Mouse (Mus musculus) heart, adult 2 months (tissue): ENCODE measurements at regions not wholly inside any gene's neighbourhood (a gene's known extent, or its start where the extent isn't known, plus 50 kb on each side); places are given as distances from the start of the nearest gene placed in this dataset.

Source experiments
- DNase-seq, 2 experiments: peaks; one replicate each; pipeline ENCODE4 v3.0.0; 2021
- H3K27ac ChIP-seq: fragments of 200-600 bp; 2 replicates; pipeline ENCODE4 v1.8.1; 2022
- H3K27me3 ChIP-seq: fragments of 200-500 bp; 2 replicates; pipeline ENCODE4 v1.6.1; 2012; ENCODE audit warnings: mild to moderate bottlenecking, low read length, inconsistent platforms, mixed read lengths; ENCODE audit not compliant: control insufficient read depth, insufficient read depth
- H3K36me3 ChIP-seq: fragments of 200-500 bp; 2 replicates; pipeline ENCODE4 v1.6.1; 2012; ENCODE audit warnings: low read length, inconsistent platforms; ENCODE audit not compliant: control insufficient read depth, insufficient read depth
- H3K4me1 ChIP-seq: fragments of 200-500 bp; 2 replicates; pipeline ENCODE4 v1.6.1; 2011; ENCODE audit warnings: low read length; ENCODE audit not compliant: control insufficient read depth, insufficient read depth
- H3K4me3 ChIP-seq: fragments of 200-600 bp; 2 replicates; pipeline ENCODE4 v1.8.1; 2022
- H3K79me2 ChIP-seq: fragments of 200-500 bp; replicated peaks from 2 replicates; pipeline ENCODE4 v1.6.1; 2012; ENCODE audit warnings: mild to moderate bottlenecking, inconsistent platforms, low read length, moderate library complexity, mixed read lengths; ENCODE audit not compliant: control insufficient read depth, insufficient read depth
- H3K9ac ChIP-seq: fragments of 200-500 bp; 2 replicates; pipeline ENCODE4 v1.6.1; 2012; ENCODE audit warnings: low read depth, mild to moderate bottlenecking, control low read depth, inconsistent platforms, low read length, mixed read lengths
- CTCF ChIP-seq: fragments of 200-600 bp; IDR thresholded peaks from 2 replicates; pipeline ENCODE4 v1.8.1; 2022; ENCODE audit warnings: antibody characterized with exemption, mild to moderate bottlenecking, moderate library complexity
- EP300 ChIP-seq: fragments of 200-500 bp; IDR thresholded peaks from 2 replicates; pipeline ENCODE4 v1.6.1; 2011; ENCODE audit warnings: low read depth, low read length, control low read depth; ENCODE audit not compliant: insufficient read depth
- POLR2A ChIP-seq: fragments of 200-500 bp; IDR thresholded peaks from 2 replicates; pipeline ENCODE4 v1.6.1; 2011; ENCODE audit warnings: mild to moderate bottlenecking, low read depth, low read length, control low read depth; ENCODE audit not compliant: insufficient read depth
- WGBS: fragments of 180-500 bp; shearing (Covaris S2); methylation state at CpG from one replicate; pipeline ENCODE4 v1.1.7; 2018; 5-methylcytosine and 5-hydroxymethylcytosine counted together
- intact Hi-C: fragments of 180-260 bp; cut with DNase I; formaldehyde crosslinking; loops from one replicate; pipeline ENCODE4 v1.15.1; 2025

DNA sequence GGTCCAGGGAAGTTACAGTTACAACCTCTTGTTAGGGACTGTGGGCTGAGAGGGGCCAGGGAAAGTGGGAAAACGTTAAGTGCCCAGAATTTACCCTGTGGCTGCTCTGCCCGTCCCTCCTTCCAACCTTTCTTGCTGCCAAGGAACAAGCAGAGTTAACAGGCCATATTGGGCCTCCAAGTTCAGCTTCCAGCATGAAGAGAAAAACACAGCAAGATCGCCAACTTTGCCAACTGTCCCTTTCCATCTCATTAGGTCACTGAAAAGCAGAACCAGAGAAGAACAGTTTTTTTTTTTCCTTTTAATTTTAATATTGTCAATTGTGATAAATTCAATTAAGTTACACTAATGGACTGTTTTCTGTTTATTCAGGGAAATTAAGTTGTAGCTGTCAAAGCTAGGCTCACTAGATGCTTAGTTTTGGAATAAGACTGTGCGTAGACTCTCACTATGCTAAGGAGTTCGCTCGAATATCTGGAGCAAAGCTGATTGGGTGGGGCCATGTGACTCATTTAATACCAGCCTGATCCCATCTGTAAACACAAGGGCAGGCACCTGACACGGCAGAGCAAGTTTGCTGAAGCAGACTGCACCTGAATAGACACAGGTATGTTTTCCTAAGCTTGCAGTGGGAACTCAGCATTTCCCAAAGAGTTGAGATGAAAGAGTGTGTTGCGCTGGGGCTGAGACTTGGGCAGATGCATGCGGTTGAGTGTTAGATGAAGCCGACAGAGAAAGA lies 178.9 kb downstream of the Gm45692 start:
- 85% methylated on average over 10 of the region's 10 CpGs for WGBS
- H3K4me3 ChIP-seq, result no peak overlapping the region

GRCm38 (mm10) chr8:26300246-26300645 lies 180.9 kb downstream of the Gm45692 start:
- no peaks in the 10 kb centered on the region for H3K79me2 ChIP-seq
- no peak overlapping the region for H3K27ac ChIP-seq
- 58% methylated on average over 6 of the region's 6 CpGs for WGBS
- no peak overlapping the region for H3K9ac ChIP-seq
- no peak overlapping the region for H3K4me3 ChIP-seq
- H3K36me3 ChIP-seq, result no peaks in the 10 kb centered on the region
- no peaks in the 10 kb centered on the region for H3K27me3 ChIP-seq
- TF ChIP-seq EP300 (no peak), POLR2A (no peak), CTCF (no peak)
- no peak for DNase-seq
- intact Hi-C loops, result no loop called here
- H3K4me1 ChIP-seq, result no peaks in the 10 kb centered on the region

More for the DNA sequence above, 178.9 kb downstream of the Gm45692 start:
- no peaks in the 10 kb centered on the region for H3K79me2 ChIP-seq
- H3K27me3 ChIP-seq, result no peaks in the 10 kb centered on the region
- DNase-seq, result no peak
- no peak for TF ChIP-seq EP300
- TF ChIP-seq POLR2A, result no peak
- no peak for TF ChIP-seq CTCF
- intact Hi-C loops, result no loop called here
- no peak overlapping the region for H3K27ac ChIP-seq
- no peaks in the 10 kb centered on the region for H3K4me1 ChIP-seq
- no peaks in the 10 kb centered on the region for H3K36me3 ChIP-seq
- H3K9ac ChIP-seq, result no peak overlapping the region

DNA sequence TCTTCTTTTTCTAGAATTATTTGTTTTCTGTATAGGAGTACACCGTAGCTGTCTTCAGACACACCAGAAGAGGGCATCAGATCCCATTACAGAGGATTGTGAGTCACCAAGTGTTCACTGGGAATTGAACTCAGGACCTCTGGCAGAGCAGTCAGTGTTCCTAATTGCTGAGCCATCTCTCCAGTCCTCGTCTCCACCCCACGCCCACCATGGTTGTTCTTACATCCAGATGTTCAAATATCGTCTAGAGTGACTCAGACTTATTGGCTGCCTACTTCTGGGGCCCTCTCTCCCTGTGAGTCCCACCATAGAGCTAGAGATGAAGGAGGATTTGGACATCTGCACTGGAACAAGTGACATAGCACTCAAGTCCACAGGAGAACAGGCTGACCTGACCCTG lies 182.6 kb downstream of the Gm45692 start:
- DNase-seq, result no peak
- no peaks in the 10 kb centered on the region for H3K27me3 ChIP-seq
- no peak overlapping the region for H3K9ac ChIP-seq
- H3K4me1 ChIP-seq, result no peaks in the 10 kb centered on the region
- no peaks in the 10 kb centered on the region for H3K79me2 ChIP-seq
- H3K27ac ChIP-seq, result no peak overlapping the region
- H3K4me3 ChIP-seq, result no peak overlapping the region
- no peaks in the 10 kb centered on the region for H3K36me3 ChIP-seq
- TF ChIP-seq POLR2A, result no peak
- no peak for TF ChIP-seq CTCF
- no peak for TF ChIP-seq EP300
- intact Hi-C loops, result no loop called here
- 70% methylated on average over 4 of the region's 4 CpGs for WGBS

DNA sequence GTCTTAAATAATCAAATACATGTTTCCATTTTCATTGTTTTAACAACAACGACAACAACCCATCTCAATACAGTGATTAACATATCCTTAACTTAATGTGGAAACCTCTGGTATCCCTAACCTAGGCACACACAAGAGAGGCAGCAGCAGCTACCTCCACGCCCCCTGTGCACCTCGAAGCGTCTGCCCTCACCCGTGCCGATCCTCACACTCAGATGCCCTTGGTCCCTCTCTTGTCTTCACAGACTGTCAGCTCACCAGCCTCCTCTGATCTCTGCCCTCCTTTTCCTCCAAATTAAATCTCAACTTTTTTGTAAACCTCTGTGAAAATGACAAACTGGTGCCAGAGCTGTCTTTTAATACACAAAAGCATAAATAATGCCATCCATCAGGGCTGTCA lies 185.2 kb downstream of the Gm45692 start:
- 83% methylated on average over 6 of the region's 6 CpGs for WGBS
- DNase-seq, result no peak
- intact Hi-C loops, result no loop called here

GRCm38 (mm10) chr8:26305061-26305879 lies 185.9 kb downstream of the Gm45692 start:
- no peak for DNase-seq
- intact Hi-C loops, result no loop called here
- H3K4me3 ChIP-seq, result no peak overlapping the region
- H3K27ac ChIP-seq, result no peak overlapping the region
- no peak for TF ChIP-seq CTCF
- TF ChIP-seq EP300, result no peak
- TF ChIP-seq POLR2A, result no peak
- no peaks in the 10 kb centered on the region for H3K27me3 ChIP-seq
- H3K9ac ChIP-seq, result no peak overlapping the region
- whole genome bisulfite sequencing, result 73% methylated on average over 18 of the region's 18 CpGs
- no peaks in the 10 kb centered on the region for H3K79me2 ChIP-seq
- H3K36me3 ChIP-seq, result no peaks in the 10 kb centered on the region
- H3K4me1 ChIP-seq, result no peaks in the 10 kb centered on the region

More for the DNA sequence above, 185.2 kb downstream of the Gm45692 start:
- no peak overlapping the region for H3K4me3 ChIP-seq
- H3K9ac ChIP-seq, result no peak overlapping the region
- no peak for TF ChIP-seq EP300
- no peak for TF ChIP-seq POLR2A
- TF ChIP-seq CTCF, result no peak
- no peaks in the 10 kb centered on the region for H3K36me3 ChIP-seq
- H3K27me3 ChIP-seq, result no peaks in the 10 kb centered on the region
- H3K4me1 ChIP-seq, result no peaks in the 10 kb centered on the region
- H3K79me2 ChIP-seq, result no peaks in the 10 kb centered on the region
- no peak overlapping the region for H3K27ac ChIP-seq

DNA sequence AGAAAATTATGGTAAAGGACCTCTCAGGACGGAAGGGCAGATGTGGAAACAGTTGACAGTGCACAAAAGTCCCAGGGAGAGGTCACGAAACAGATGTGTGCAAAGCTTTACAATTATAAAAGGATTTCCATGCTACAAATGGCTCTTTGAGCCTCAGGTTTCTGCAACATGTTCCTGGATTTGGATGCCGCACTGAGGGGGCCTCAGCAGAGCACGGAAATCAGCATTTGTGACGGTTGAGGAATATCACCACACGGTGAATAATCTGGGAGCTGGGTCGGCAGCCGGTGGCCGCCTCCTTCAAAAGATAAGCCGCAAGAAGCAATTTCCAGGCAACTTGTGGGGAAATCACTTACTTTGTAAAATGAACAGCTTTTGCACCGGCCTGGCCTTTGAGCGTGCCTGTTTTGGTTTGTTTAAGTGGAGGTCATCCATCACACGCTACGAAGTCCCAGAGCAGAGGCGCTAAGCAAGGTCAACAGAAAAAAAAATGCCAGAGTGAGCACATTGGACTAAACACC lies 188.8 kb downstream of the Gm45692 start:
- Histone ChIP-seq H3K36me3 (no peaks in the 10 kb centered on the region), H3K27me3 (no peaks in the 10 kb centered on the region), H3K4me1 (no peaks in the 10 kb centered on the region), H3K9ac (no peak overlapping the region), H3K27ac (no peak overlapping the region), H3K4me3 (no peak overlapping the region), H3K79me2 (no peaks in the 10 kb centered on the region)
- WGBS, result 49% methylated on average over 15 of the region's 15 CpGs
- TF ChIP-seq POLR2A, result no peak
- no peak for TF ChIP-seq EP300
- TF ChIP-seq CTCF, result no peak
- no peak for DNase-seq
- intact Hi-C loops, result no loop called here
